Mouse (Mus musculus) small intestine, adult 2 months (tissue): ENCODE measurements around the gene Kazn. TPM values are rescaled to one million over a fixed set of nuclear protein-coding genes. Genes with fewer than 3 reads are reported as not detected.

Source experiments
- H3K27ac ChIP-seq: fragments of 200-500 bp; 2 replicates; pipeline ENCODE4 v1.5.1; 2012; ENCODE audit warnings: low read depth, low read length, control low read depth, inconsistent platforms; ENCODE audit not compliant: insufficient read depth
- H3K27me3 ChIP-seq: fragments of 200-500 bp; 2 replicates; pipeline ENCODE4 v1.6.1; 2012; ENCODE audit warnings: mild to moderate bottlenecking, moderate library complexity, low read length, inconsistent platforms; ENCODE audit not compliant: control insufficient read depth, insufficient read depth
- H3K36me3 ChIP-seq: fragments of 200-500 bp; 2 replicates; pipeline ENCODE4 v1.6.1; 2012; ENCODE audit warnings: mild to moderate bottlenecking, low read length, control low read depth, inconsistent platforms; ENCODE audit not compliant: control insufficient read depth, insufficient read depth
- H3K4me1 ChIP-seq: fragments of 200-500 bp; 2 replicates; pipeline ENCODE4 v1.6.1; 2012; ENCODE audit warnings: low read length, inconsistent platforms, mixed read lengths; ENCODE audit not compliant: control insufficient read depth, insufficient read depth, insufficient read length
- H3K4me3 ChIP-seq: fragments of 200-500 bp; 2 replicates; pipeline ENCODE4 v1.5.1; 2012; ENCODE audit warnings: low read depth, mild to moderate bottlenecking, control low read depth, inconsistent platforms, low read length, moderate library complexity
- CTCF ChIP-seq: fragments of 200-500 bp; IDR thresholded peaks from 2 replicates; pipeline ENCODE4 v1.5.1; 2012; ENCODE audit warnings: low read depth, mild to moderate bottlenecking, control low read depth, inconsistent platforms, low read length, moderate library complexity, mixed read lengths; ENCODE audit not compliant: insufficient replicate concordance, insufficient read length; ENCODE audit errors: extremely low read depth
- POLR2A ChIP-seq: fragments of 200-500 bp; IDR thresholded peaks from 2 replicates; pipeline ENCODE4 v1.6.1; 2012; ENCODE audit warnings: low read depth, mild to moderate bottlenecking, control low read depth, inconsistent platforms, low read length, moderate library complexity
- WGBS: fragments of 180-500 bp; shearing (Covaris S2); methylation state at CpG from one replicate; pipeline ENCODE4 v1.1.7; 2018; 5-methylcytosine and 5-hydroxymethylcytosine counted together
- polyA plus RNA-seq: library from polyadenylated mRNA; depleted of rRNA; stranded (reverse); fragments of >200 nt; gene quantifications from 2 replicates; pipeline ENCODE4 v1.2.3, GENCODE M21; 2012

Kazn gene
- polyA plus RNA-seq, 1 experiment = 15.3 TPM

DNA sequence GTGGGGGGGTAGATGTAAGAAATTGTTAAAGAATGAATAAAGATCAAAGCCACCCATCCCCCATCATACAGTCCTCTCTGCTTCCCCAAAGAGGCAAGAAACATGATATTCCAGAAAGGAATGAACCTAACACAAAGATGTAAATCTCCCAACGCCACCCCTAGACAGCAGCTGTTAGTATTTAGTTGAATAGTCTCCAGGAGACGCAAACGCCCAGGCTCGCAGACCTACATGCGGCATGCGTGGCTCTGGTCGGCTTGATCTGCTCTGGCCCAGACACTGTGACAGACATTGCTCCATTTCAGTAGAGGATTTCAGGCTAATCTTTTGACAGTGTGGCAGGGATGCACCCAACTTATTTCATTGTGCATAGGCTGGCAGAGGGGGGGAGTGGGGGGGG, 120.7 kb downstream of the Kazn start:
- 82% methylated on average over 7 of the region's 7 CpGs for WGBS
- H3K27ac ChIP-seq = no peak overlapping the region
- H3K36me3 ChIP-seq = no peaks in the 10 kb centered on the region
- TF ChIP-seq POLR2A = no peak
- TF ChIP-seq CTCF = no peak
- H3K4me3 ChIP-seq = no peak overlapping the region
- peaks cover 13% of the 10 kb centered on the region for H3K4me1 ChIP-seq
- no peaks in the 10 kb centered on the region for H3K27me3 ChIP-seq

DNA sequence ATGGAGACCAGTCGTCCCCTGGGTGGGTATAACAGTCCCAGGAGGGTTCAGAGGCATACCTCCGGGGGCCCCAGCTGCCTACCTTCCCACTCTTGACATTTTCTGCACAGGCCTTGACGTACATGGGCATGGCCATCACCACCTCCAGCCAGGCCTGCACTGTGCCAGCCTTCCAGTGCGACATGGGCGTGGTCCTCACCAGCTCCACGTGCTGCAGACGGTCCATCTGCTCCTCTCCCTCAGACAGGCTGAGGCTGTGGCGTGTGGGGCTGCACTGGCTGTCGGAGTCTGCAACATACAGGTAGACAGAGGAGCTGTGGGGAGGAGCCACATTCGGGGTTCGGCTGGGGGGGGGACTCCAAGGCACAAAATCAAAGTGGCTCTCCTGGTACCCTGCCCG, 121.2 kb downstream of the Kazn start:
- Histone ChIP-seq H3K27ac (no peak overlapping the region), H3K36me3 (no peaks in the 10 kb centered on the region), H3K4me3 (no peak overlapping the region), H3K4me1 (peaks cover 15% of the 10 kb centered on the region), H3K27me3 (no peaks in the 10 kb centered on the region)
- TF ChIP-seq POLR2A (no peak), CTCF (no peak)
- 74% methylated on average over 12 of the region's 12 CpGs for WGBS

DNA sequence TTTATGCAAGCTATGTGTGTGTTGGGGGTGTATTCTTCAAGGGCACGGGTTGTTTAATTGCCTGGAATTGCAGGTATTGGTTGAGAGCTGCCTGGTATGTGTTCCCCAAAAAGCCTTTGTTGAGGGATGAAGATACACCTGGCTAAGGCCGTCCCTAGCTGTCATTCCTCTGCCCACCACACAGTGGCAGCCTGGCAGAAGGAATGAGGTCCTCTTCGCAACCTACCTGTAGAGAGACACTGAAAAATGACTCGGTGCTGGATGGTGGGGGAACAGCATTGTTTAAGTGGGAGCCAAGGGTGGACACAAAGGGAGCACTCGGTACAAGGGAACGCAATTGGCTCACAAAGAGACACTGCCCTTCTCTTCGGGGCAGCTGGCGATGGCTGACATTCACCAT, 125.9 kb downstream of the Kazn start:
- Histone ChIP-seq H3K36me3 (no peaks in the 10 kb centered on the region), H3K4me3 (no peak overlapping the region), H3K27me3 (no peaks in the 10 kb centered on the region), H3K4me1 (peaks cover 15% of the 10 kb centered on the region), H3K27ac (0 out of 2 replicates have a peak overlapping the region, but pooled peaks have one; percentile 2)
- 24% methylated on average over 8 of the region's 8 CpGs for WGBS
- TF ChIP-seq POLR2A = no peak
- TF ChIP-seq CTCF = peak; percentile 82; the same call in 1 of the 2 replicates

DNA sequence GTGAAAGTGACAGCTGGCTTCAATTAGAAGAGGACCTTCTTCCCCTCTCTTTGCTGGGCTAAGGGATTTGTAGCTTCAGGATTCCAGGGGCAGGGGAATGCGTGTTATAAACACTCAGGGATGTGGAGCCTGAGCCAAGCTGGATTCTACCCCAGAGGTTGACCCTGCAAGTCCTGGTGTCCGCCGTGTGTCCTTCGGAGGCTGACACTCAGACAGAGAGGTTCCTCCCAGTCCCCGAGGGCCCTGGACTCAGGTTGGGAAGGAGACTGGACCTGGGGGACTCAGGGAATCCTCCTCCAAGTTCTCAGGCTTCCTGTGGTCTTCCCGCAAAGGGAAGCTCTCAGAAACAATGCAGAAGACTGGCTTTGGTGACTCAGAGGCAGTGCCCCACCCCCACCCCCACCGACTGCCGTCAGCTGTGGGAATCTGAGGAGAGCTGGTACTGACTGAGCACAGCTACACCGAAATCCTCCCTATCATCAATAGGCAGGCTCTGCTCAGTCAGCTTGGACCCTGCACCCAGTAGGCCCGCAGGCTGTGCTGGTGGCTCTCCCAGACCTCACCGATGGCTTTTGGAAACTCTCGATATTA, 136.0 kb downstream of the Kazn start:
- no peak for TF ChIP-seq CTCF
- TF ChIP-seq POLR2A = no peak
- 60% methylated on average over 12 of the region's 12 CpGs for WGBS
- H3K4me3 ChIP-seq = no peak overlapping the region
- no peaks in the 10 kb centered on the region for H3K36me3 ChIP-seq
- H3K27me3 ChIP-seq = no peaks in the 10 kb centered on the region
- H3K4me1 ChIP-seq = no peaks in the 10 kb centered on the region; the same call in 1 of the 2 replicates
- H3K27ac ChIP-seq = no peak overlapping the region

DNA sequence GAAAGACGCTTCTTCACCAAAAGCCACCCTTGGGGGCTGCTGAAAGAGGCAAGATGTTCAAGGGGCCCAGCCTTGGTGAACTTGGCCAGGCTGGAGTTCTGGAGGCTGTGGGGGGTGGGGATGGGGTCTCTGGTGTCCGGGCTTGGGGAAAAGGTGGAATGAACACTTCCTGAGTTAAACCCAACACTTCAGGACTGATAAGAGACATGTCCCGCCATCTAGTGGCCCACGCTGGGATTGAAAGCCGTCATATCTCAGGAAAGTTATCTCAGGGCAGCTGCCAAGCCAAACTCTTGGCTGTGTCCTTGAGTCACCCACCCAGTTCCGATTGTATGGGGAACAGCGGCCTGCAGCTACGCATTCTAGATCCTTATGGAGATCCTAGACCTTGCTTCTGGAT, 140.9 kb downstream of the Kazn start:
- 1% methylated on average over 8 of the region's 8 CpGs for WGBS
- peak; percentile 74; the same call in 1 of the 2 replicates for TF ChIP-seq CTCF
- no peak for TF ChIP-seq POLR2A
- Histone ChIP-seq H3K4me3 (peak overlapping the region; percentile 49), H3K27ac (peak overlapping the region; percentile 68; the same call in 1 of the 2 replicates), H3K36me3 (no peaks in the 10 kb centered on the region), H3K4me1 (peaks cover 8% of the 10 kb centered on the region), H3K27me3 (no peaks in the 10 kb centered on the region)

DNA sequence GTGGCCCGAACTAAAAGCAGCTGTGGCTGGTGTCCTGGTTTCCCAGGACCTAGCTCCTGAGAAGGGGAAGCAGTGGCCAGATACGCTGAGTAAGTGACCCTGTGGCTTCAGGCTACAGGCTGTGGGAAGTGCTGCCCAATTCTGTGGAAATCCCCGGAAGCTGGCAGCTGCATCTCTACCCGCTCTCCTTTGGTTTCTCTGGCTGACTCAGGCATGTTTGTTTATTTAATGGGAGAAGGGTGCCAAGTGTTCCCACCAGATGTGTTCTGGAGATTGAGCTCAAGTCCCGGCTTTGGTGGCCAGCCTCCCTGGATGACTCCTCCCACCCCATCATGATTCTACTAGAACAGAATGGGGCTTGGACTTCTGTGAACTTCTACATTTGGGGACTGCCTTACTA, 141.3 kb downstream of the Kazn start:
- 4% methylated on average over 5 of the region's 5 CpGs for WGBS
- no peak for TF ChIP-seq POLR2A
- no peak for TF ChIP-seq CTCF
- H3K27ac ChIP-seq = peak overlapping the region; percentile 68
- peaks cover 8% of the 10 kb centered on the region for H3K4me1 ChIP-seq
- no peaks in the 10 kb centered on the region for H3K27me3 ChIP-seq
- H3K36me3 ChIP-seq = no peaks in the 10 kb centered on the region
- H3K4me3 ChIP-seq = peak overlapping the region; percentile 49

DNA sequence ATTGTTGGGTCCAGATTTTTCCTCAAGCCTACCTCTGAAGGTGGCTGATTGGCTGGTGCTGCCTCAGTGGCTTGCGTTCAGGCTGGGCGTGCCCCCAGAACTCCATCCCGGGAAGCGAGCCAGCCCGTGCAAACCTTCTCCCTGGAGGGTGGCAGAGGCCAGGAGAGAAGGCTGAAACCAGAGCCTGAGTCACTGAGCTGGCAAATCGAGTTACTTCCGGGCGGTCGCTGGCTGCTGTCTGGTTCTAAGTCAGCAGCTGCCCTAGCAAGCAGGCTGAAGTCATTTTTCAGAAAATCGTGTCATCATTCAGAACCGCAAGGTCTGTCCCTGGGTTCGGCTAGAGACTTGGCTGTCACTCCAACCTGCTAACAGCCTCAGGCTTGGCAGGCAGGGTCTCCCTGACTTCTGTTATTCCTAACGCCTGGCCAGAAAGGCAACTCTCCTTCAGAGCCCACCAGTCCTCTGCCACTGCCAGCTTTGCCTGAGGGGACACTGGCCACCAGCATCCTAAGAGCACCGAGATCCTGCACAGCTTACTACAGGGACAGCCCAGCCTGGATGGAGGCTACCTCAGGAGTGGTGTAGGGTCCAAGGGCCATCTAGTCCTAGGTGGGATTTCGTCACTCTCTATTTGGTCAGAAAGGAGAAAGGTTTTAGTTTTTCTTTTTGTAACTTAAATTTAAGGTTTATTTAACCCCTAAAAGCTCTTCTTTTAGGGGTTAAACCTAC, 143.5 kb downstream of the Kazn start:
- no peaks in the 10 kb centered on the region for H3K27me3 ChIP-seq
- WGBS = 34% methylated on average over 15 of the region's 15 CpGs
- no peak overlapping the region for H3K4me3 ChIP-seq
- TF ChIP-seq CTCF = no peak
- no peak for TF ChIP-seq POLR2A
- peaks cover 8% of the 10 kb centered on the region for H3K4me1 ChIP-seq
- H3K36me3 ChIP-seq = no peaks in the 10 kb centered on the region
- no peak overlapping the region; the same call in 1 of the 2 replicates for H3K27ac ChIP-seq
